19 mouse cellular contexts compared by ENCODE assay signal in the genomic region with DNA sequence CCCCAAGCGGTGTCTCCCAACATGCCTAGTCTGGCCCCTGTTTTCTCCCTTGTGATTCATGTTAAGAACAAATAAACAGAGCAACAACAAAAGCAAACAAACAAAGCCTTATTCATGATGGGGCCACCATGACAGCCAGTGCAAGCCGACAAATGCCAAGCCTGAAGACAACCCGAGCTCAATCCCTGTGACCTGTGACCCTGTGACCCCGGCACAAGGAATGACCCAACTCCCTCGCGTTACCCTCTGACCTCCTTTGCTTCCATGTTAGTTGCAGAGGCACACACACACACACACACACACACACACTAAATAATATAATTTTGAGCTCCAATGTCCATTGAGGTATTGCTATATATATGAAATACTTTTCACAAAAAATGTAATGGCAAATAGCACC. TPM values are rescaled to one million over a fixed set of nuclear protein-coding genes. Genes with fewer than 3 reads are reported as not detected.
DNase-seq lines count a peak whose midpoint lies in the region; ATAC-seq and TF ChIP-seq lines count a peak whose summit lies in the region.
"Had no signal": no experiment of that assay in that cellular context is flagged by ENCODE, and none has a peak within 500 bp of the region (broad histone marks: within the 10 kb centered on the region; RNA-seq: fewer than 3 reads in every experiment).

No protein-coding gene starts in this region.

- H3K9me3 ChIP-seq in embryonic facial prominence, embryonic 10.5 days = no peaks in the 10 kb centered on the region
- H3K9me3 ChIP-seq in midbrain, embryonic 12.5 days = no peaks in the 10 kb centered on the region
- no peaks in the 10 kb centered on the region for H3K9me3 ChIP-seq in neural tube, embryonic 15.5 days (replicated peaks)
- H3K9me3 ChIP-seq: neural tube, embryonic 12.5 days had no signal

- no peak overlapping the region for H3K4me2 ChIP-seq in midbrain, embryonic 12.5 days (replicated peaks)
- no peak overlapping the region for H3K4me2 ChIP-seq in neural tube, embryonic 15.5 days

- no peak for TF ChIP-seq CTCF in left cerebral cortex, adult 2 months (IDR thresholded peaks at IDR 0.05)

- peak overlapping the region; percentile 69 for H3K27ac ChIP-seq in left cerebral cortex, adult 2 months
- H3K27ac ChIP-seq in embryonic facial prominence, embryonic 10.5 days (replicated peaks) = peak overlapping the region; percentile 83
- H3K27ac ChIP-seq in midbrain, embryonic 12.5 days (replicated peaks) = peak overlapping the region; percentile 86
- H3K27ac ChIP-seq in neural tube, embryonic 15.5 days (replicated peaks) = peak overlapping the region; percentile 73; the same call in 1 of the 2 replicates
- H3K27ac ChIP-seq: liver, embryonic 14.5 days had no signal

- no peak for DNase-seq in left cerebral cortex, adult 2 months (ENCODE audit: extremely low spot score in 1 of 2, low spot score in 2 of 2)
- DNase-seq in left cerebral cortex, adult 9 months (ENCODE audit: low spot score in 2 of 2) = no peak
- DNase-seq in embryonic facial prominence, embryonic 10.5 days (ENCODE audit: low spot score) = no peak
- DNase-seq in frontal cortex, postnatal 25 days (ENCODE audit: low spot score in 2 of 2) = no peak
- DNase-seq in thymus, postnatal 36 days = no peak
- DNase-seq: adrenal gland, postnatal 25 days; cerebellum, adult 18-20 months; gastrocnemius, postnatal 10 days; heart, postnatal 10 days; thymus, postnatal 25 days had no signal

- intact Hi-C loops in left cerebral cortex, adult 2 months (cut with DNase I) = loop anchor here (5.0 kb wide), 1 partner anchor 665 kb away; the partner anchor contains the start of gene Ahi1

- 22% methylated on average over 6 of the region's 6 CpGs for WGBS in embryonic facial prominence, embryonic 10.5 days
- WGBS in midbrain, embryonic 12.5 days = 26% methylated on average over 6 of the region's 6 CpGs
- WGBS in neural tube, embryonic 15.5 days = 24% methylated on average over 6 of the region's 6 CpGs

- no peak overlapping the region for H3K4me3 ChIP-seq in left cerebral cortex, adult 2 months
- H3K4me3 ChIP-seq in embryonic facial prominence, embryonic 10.5 days = no peak overlapping the region
- no peak overlapping the region for H3K4me3 ChIP-seq in midbrain, embryonic 12.5 days
- H3K4me3 ChIP-seq in neural tube, embryonic 15.5 days (replicated peaks) = no peak overlapping the region
- H3K4me3 ChIP-seq: heart, adult 2 months; neural tube, embryonic 12.5 days had no signal

- H3K9ac ChIP-seq in midbrain, embryonic 12.5 days (replicated peaks) = no peak overlapping the region
- H3K9ac ChIP-seq in neural tube, embryonic 15.5 days (replicated peaks) = no peak overlapping the region
- H3K9ac ChIP-seq: forebrain, postnatal 0 days; liver, embryonic 14.5 days had no signal

- H3K27me3 ChIP-seq in embryonic facial prominence, embryonic 10.5 days (replicated peaks; ENCODE audit: low read depth, poor library complexity, severe bottlenecking) = no peaks in the 10 kb centered on the region
- peaks cover 22% of the 10 kb centered on the region for H3K27me3 ChIP-seq in midbrain, embryonic 12.5 days
- H3K27me3 ChIP-seq in neural tube, embryonic 15.5 days (replicated peaks) = no peaks in the 10 kb centered on the region
- H3K27me3 ChIP-seq: neural tube, embryonic 12.5 days; Patski had no signal

- no peak for ATAC-seq in midbrain, embryonic 12.5 days (ENCODE audit: low FRiP score, low read depth)
- no peak for ATAC-seq in neural tube, embryonic 15.5 days (ENCODE audit: low FRiP score)
- ATAC-seq in megakaryocyte-erythroid progenitor cell, adult 5-6 weeks (replicated peaks; ENCODE audit: low FRiP score, low TSS enrichment, poor library complexity, severe bottlenecking) = no peak
- ATAC-seq: activated CD4-positive, CD25-positive, alpha-beta regulatory T cell, adult 4 months; Patski had no signal

- H3K4me1 ChIP-seq in embryonic facial prominence, embryonic 10.5 days = peaks cover 37% of the 10 kb centered on the region
- H3K4me1 ChIP-seq in midbrain, embryonic 12.5 days = peaks cover 25% of the 10 kb centered on the region
- peaks cover 29% of the 10 kb centered on the region for H3K4me1 ChIP-seq in neural tube, embryonic 15.5 days

- no peaks in the 10 kb centered on the region for H3K36me3 ChIP-seq in embryonic facial prominence, embryonic 10.5 days (replicated peaks)
- H3K36me3 ChIP-seq in midbrain, embryonic 12.5 days = no peaks in the 10 kb centered on the region
- no peaks in the 10 kb centered on the region for H3K36me3 ChIP-seq in neural tube, embryonic 15.5 days
- H3K36me3 ChIP-seq: neural tube, embryonic 12.5 days had no signal

RNA-seq across cellular contexts. Expression of gene Bclaf1, which starts 24.9 kb away (rescaled TPM):
- 100 to 1,000 TPM; 116 to 131 TPM for total RNA-seq in left cerebral cortex, adult 2 months (2021)
- polyA plus RNA-seq in embryonic facial prominence, embryonic 10.5 days (2016; fragmentation: Nextera tagmentation; extraction: Ambion mirVana) = 175 and 177 TPM in 2 replicates
- polyA plus RNA-seq in midbrain, embryonic 12.5 days (2016; fragmentation: Nextera tagmentation; extraction: Ambion mirVana) = 170 and 173 TPM in 2 replicates
- 96.8 and 101 TPM in 2 replicates for polyA plus RNA-seq in neural tube, embryonic 15.5 days (2015; fragmentation: Nextera tagmentation; extraction: Ambion mirVana)
- total RNA-seq in megakaryocyte-erythroid progenitor cell, adult 5-6 weeks (2014; fragmentation: Nextera tagmentation) = 292 and 335 TPM in 2 replicates
- total RNA-seq in megakaryocyte-erythroid progenitor cell, adult 5-6 weeks (2017) = 857 and 878 TPM in 2 replicates
